Mouse (Mus musculus) frontal cortex, postnatal 25 days (tissue): ENCODE data around the gene Kif3b.

Source experiments
- DNase-seq, 2 experiments: peaks; one replicate each; pipeline ENCODE4 v3.0.0; 2022; ENCODE audit warnings: low spot score in 2 of 2

Gene Kif3b

GRCm38 (mm10) chr2:153297771-153298170 is 6.6 kb downstream of the Kif3b start:
- no peak for DNase-seq

DNA sequence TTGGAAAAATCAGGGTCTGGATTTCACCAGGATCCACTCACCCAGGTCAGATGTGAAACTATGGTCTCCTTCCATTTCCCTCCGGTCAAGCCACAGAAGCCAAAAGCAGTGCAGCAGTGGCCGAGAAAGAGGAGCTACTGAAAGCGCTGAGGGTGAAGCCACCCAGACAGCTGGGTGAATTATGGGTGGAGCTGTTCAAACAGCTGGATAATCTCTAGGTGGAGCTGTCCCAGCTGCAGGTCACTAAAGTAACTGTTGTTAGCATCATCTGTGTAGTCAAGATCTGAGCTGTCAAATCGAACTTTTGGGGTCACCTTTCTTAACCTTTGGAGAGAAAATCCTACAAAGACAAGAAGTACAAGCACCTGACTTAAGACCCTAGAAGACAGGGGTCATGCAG is 7.2 kb downstream of the Kif3b start:
- no peak for DNase-seq

DNA sequence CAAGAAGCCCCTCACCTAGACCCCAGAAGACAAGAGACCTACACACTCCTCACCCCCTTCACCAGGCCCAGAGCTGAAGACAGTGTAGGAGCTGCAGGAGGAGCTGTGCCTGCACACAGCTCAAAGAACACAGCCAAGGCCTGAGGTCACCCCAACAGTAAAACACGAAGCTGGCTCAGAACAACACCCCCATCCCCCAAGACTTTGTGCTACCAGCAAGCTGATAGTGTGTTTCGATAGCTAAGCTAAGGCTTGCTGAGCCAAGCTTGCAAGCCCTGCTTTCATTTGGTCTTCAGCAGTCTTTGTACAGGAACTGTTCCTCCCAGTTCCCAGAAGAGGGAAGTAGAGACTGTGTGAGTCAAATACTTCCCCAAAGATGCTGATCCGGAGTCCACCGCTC is 7.7 kb downstream of the Kif3b start:
- DNase-seq = no peak

DNA sequence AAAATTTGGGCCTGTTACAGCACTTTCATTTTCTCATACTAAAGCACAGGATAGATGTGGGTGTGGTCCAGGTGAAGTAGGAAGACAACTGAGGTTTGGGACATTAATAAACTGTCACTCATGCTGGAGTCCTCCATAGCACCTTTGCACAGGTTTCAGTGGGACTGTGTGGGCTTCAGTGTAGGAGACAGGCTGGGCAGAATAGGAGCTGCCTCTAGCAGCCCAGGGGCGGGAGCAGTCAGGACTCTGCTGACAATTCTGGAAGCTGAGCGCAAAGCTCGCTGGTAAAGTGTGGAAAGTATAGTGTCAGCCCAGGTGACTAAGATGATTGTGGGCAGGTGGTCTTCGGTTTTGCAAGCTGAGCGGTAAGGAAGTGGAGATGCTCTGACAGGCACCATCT is 9.9 kb downstream of the Kif3b start:
- no peak for DNase-seq

DNA sequence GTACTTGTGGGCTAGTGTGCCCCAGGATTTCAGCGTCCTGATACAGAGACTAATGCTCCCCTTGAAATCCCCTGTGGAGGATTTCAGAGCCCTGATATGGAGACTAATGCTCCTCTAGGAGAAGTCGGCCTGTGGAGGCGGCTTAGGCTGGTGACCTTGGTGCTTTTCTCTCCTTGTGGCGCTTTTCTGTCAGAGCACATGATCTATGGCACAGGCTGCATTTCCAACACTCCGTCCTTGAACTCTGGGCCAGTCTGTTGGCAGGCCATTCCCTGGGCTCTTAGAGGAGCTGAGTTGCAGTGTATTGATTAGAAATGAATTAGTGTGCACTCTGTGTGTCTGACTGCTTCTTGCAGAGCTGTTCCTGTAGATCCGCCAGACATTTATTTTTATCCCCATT is 14.0 kb downstream of the Kif3b start:
- DNase-seq = no peak

GRCm38 (mm10) chr2:153308586-153308985 is 17.4 kb downstream of the Kif3b start:
- DNase-seq = no peak

DNA sequence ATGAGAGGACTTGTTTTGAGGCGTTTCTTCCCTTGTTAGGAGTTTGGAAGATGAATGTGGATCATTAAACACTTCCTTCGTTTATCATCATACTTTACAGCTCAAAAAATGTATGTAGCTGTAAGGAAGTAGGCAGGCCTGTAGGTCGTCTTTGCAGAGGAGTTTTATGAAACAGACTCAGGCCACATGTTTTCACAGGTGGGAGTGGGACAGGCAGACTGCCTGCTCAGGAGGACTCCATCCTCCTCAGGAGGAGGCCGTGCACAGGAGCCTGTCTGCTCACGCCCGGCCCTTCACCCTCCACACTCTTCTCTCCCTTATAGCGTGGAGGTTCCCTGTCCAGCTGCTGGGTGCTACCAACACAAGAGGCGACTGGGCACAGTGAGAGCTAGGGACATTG is 17.9 kb downstream of the Kif3b start:
- no peak for DNase-seq

DNA sequence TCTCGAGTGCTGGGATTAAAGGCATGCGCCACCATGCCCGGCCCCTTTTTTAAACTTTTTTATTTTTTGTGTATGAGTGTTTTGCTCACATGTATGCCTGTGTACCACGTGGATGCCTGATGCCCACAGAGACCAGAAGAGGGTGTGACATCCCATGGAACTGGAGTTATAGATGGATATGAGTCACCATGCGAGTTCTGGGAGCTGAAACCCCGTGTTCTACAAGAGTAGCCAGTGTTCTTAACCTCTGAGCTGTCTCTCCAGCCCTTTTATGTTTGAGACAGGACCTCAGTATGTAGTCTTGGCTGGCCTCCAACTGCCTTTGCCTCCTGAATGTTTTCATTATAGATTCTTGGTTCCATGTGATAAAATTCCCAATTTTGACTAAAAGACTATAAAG is 19.0 kb downstream of the Kif3b start:
- no peak for DNase-seq

DNA sequence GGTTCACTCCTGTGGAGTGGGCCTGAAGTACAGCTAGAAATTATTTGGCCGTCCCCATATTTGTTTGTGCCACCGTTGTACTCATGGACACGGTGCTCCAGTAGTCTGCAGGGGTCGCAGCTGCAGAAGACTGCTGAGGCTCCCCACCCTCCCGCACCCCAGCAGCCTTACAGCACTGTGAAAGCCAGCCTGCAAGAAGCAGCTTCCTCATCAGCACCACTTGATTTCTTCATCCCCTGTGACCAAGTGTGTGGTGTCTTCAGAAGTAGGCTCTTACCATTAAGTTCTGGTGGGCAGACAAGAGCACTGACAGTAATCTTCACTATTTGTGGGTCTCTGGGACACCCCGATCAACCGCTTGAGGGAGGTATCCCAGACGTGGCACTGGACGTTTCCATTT is 21.7 kb downstream of the Kif3b start:
- no peak for DNase-seq

DNA sequence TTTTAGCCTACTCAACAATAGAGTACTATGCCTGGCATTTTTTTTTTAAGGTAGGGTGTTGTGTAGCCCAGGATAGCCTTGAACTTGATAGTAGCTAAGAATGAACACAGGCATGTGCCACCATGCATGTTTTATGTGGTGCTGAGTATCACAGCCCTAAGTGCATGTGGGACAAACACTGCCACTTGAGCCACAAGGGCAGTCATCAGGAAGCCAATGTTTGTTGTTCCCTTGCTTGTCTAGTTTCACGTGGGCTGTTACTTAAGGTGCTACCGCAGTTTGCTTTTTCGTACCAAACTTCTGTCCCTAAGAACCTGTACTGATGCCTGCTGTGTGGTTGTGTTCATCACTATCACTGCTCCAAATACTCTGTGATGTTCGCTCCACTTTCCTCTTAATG is 27.2 kb downstream of the Kif3b start:
- DNase-seq = no peak

GRCm38 (mm10) chr2:153319036-153319643 is 27.9 kb downstream of the Kif3b start:
- DNase-seq = no peak

DNA sequence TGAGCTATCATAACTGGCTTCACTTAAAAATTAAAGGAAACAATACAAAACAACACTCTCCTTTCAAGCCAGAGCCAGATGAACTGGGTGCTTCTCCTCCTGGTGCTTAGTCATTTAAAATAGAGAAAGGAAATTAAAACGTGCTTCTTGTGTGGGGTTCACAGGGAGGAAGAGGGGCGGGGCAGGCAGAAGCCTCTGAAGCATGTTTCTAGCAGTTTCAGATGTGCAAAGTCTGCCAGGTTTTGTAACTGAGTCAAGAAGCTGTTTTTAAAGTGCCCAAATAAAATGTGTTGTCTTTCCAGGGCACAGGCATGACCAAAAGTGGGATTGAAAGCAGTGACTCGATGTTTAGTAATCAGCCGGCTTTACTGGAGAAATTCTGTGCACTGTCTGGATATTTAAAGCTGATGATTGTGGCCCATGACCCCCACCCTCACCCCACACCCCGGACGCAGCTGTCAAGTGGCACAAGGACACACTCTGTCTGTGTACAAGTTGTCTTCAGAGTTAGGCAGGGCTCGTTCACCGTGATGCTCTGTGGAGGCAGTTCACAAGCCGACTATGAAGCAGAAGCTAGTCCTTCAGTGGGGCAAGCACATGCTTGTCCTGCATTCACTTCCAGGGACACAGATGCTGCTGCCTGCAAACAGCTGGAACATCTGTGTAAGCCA is 34.6 kb downstream of the Kif3b start:
- no peak for DNase-seq

DNA sequence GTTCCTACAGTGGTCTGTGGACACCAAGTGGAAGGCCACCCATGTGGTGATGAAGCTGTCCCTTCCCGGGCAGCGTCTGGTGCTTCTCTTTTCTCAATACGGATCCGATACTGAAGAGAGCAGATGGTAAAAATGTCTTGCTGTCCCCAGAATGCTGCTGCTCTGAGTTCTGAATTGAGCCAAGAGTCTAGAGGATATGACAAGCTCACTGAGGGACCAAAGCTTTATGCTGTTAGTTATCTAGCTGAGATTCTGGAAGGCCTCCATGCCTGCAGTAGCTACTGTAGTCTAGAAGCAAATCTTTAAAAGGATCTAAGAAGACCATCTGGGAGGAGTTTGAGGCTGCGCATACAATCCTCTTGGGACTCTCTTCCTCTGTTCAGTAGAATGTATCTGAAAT is 41.1 kb downstream of the Kif3b start:
- no peak for DNase-seq

DNA sequence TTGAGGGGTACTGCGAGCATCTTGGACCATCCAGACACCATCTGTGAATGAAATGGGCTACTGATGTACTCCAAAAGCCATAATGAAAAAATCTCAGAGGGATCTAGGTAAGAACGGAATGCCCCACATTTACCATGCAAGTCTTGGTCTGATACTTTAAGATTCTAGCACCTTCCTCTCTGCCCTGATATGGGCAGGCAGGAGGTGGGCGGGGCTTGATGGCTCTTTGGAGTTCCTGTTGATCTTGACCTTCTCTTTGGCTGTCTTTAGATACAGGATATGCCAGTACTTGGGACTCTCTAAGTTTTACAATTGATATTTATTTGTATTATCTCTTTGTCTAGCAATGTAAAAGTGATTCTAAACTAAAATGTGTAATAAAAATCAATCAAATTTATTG is 41.8 kb downstream of the Kif3b start:
- no peak for DNase-seq

GRCm38 (mm10) chr2:153333822-153334232 is 42.6 kb downstream of the Kif3b start:
- no peak for DNase-seq

DNA sequence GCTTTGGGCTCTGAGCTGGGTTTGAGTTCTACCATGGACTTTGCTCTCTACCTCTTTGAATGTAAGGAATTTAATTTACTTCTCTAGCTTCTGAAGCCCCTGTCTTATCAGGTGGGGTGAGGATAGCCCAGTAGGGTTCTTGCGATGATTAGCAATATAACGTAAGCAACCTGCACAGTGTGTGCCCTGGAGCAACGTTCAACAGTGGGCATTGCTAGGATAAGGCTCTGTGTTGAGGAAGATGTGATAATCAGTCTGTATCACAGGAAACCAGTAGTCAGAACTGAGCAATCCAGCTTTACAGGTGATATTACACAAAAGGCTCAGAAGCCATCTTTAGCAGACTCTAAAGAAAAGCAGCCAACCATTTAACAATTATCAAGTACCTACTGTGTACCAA is 43.1 kb downstream of the Kif3b start:
- no peak for DNase-seq

GRCm38 (mm10) chr2:153336117-153336516 is 44.9 kb downstream of the Kif3b start:
- no peak for DNase-seq

DNA sequence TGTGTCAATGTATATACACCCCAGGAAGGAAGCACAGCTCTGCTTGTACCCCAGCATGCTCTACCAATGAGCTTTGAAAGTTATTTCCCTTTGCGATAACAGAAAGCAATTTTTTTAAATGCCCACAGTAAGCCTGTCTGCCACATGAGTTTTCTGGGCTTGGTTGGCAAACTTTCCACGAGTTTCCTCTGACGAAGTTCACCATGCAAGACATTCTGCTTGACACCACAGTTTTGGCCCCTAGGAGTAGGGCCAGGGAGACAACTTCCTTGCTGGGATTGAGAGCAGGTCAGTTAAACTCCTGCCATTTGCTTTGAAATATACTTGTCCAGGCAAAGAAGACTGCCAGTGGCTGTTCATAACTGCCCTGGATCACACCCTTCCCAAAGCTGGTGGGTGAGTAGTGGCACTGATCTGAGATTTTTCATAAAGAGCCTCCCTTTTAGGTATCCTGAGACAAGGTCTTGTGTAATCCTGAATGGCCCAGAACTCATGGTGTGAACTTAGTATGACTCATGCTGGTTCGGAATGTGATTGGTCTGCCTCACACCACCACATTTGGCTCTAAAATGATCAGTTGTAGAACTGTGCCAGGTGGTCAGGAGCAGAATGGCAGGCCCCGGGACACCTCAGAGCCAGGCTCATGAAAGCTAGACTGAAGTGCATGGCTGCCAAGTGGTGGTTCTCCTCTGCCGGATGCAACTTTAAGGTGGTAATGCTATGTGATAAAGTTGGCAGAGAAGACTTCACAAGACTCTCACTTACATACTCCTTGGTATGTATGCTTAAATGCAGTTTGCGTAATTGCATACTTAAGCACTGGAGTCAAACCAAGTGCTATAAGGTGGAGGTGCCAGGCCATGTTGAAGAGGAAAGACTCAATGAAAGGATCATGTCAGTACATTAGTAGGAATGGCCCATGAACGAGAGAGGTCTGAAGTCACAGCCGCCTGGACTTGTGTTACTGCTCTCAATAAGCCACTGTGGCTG is 47.4 kb downstream of the Kif3b start:
- no peak for DNase-seq

GRCm38 (mm10) chr2:153342166-153342565 is 51.0 kb downstream of the Kif3b start:
- no peak for DNase-seq

DNA sequence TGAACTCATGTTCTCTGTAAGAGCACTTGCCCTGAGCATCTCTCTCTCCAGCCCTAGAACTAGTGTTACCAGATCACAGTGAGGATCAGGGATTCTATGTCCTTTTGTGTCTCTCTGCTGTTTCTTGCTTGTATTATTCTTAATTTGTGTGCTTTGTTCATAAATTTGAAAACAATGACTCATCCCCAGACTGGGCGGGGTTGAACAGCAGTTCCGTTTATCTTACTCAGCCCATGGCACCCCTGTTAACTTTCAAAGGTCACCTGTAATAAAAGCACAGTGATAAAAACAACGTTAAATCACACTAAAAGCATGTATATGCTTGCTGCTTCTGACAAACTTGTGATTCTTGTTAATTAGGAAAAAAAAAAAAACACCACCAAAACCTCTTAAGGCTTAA is 51.4 kb downstream of the Kif3b start:
- no peak for DNase-seq

DNA sequence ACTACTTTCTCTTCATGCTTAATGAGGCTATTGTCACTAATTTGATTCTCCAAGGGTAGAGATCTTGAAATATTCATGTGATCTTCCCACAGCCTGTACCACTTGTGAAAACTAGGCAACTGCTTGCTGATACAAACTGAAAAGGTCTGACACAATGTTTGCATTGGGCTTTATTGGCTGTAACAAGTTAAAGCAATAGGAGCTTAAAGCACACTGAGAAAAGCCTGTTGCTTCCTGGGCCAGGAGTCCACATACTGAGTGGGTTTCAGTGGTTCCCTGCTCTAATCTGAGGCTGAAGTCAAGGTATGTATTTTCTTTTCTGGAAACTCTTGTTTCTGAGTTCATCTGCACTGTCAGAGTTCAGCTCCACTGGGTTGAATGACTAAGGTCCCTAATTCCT is 52.0 kb downstream of the Kif3b start:
- no peak for DNase-seq

- no peak for DNase-seq
Measured at GRCm38 (mm10) chr2:153345071-153345453, 53.8 kb downstream of the Kif3b start.
